Mouse (Mus musculus): ENCODE results near the gene Cherp.

Cherp gene

DNA sequence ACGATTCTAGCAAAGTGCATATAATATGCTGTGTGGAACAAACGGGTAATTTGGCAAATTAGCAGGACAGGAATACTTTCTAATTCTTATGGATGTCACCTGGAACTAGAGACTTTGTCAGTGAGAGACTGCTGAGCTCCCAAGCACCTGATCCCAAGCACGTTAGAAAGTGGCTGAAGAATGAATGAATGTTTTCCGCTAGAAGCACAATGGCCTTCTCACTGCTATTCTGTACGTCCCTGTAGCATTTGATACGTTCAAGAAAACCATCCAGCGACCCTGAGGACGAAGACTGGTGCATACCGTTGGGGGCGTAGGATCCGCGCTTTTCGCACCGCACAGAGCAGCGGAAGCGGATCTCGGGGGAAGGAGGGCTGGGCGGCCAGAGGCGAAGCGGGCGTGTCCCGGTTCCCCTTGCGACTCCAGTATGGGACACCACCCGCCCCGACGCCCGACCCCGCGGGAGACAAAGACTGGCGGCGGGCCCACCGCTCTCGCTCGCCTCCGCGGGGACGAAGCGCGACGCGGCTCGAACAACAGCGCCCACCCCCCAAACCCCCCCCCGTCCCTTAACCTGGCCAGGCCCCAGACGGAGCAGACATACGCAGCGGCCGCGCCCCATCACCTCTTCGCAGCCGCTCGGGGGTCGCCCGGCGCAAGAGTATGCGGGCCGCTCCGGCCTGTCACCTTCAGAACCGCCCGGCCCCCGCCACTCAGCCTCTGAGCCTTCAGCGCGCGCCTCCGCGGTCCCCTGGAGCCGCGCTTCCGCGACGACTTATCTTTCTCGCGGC is 54.3 kb downstream of the Cherp start:
- DNase-seq (ENCODE audit: low read depth in 1 of 2, low spot score in 2 of 2) = peak in 1 of 2 experiments; percentile 25

DNA sequence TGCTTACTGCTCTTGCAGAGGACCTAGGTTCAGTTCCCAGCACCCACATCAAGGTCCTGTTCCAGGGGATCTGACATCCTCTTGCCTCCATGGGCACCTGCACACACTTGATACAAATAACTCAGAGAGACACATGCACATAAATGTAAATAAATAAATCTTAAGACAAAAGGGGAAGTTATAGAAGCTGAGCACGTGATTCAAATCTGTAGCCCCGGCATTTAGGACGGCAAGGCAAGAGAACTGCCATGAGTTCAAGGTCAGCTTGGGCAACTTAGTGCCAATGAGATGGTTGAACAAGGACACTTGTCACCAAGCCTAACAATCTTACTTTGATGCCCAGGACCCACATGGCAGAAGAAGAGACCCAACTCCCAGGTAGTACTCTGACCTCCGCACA is 57.0 kb downstream of the Cherp start:
- no peak for DNase-seq (ENCODE audit: low read depth in 1 of 2, low spot score in 2 of 2)

- DNase-seq (ENCODE audit: low read depth in 1 of 2, low spot score in 2 of 2) = no peak
Observed at GRCm38 (mm10) chr8:72415252-72415651, 59.8 kb downstream of the Cherp start.

GRCm38 (mm10) chr8:72413839-72414238 is 61.2 kb downstream of the Cherp start:
- DNase-seq (ENCODE audit: low read depth in 1 of 2, low spot score in 2 of 2) = no peak
